Mouse (Mus musculus) bone marrow macrophage, adult 2 months (primary cell): ENCODE data around the gene Bzw1.

Source experiments
- CTCF ChIP-seq: IDR thresholded peaks from 2 replicates; pipeline ENCODE4 v1.5.1; 2012; ENCODE audit warnings: low read depth, mild to moderate bottlenecking, low read length, moderate library complexity
- POLR2A ChIP-seq: IDR thresholded peaks from 2 replicates; pipeline ENCODE4 v1.6.1; 2012; ENCODE audit warnings: mild to moderate bottlenecking, low read depth, low read length, borderline replicate concordance

DNA sequence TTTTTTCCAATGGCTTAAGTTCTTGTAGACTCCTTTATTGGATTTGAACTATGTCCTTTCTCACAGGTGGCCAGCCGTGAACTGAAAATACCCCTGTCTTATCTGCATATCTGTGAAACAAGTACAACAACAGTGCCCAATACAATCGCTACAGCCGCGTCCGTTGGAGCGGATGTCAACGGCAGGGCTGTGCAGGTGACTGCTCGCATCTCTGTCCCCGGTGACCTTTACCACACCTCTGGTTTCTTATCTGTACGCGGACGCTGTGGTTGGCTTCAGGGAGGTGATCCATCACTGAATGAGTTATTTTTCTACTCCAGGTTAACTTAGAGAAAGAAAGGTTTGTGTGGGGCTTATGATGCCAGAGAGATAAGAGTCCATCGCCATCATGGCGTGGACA, 46.5 kb upstream of the Bzw1 start:
- no peak for TF ChIP-seq POLR2A
- TF ChIP-seq CTCF = no peak
